Mouse (Mus musculus) neural tube, embryonic 11.5 days (tissue): ENCODE measurements around the gene Stk38. TPM values are rescaled to one million over a fixed set of nuclear protein-coding genes. Genes with fewer than 3 reads are reported as not detected.
"Not testable (repeated sequence)": the region's sequence is repeated elsewhere in the genome, so short reads cannot be mapped to it uniquely, and the experiment has no call there.

Experiments used
- ATAC-seq: fragments of 200-750 bp; cut with Nextera tagmentation; 2 replicates; pipeline ENCODE4 v1.8.0; 2017; ENCODE audit warnings: moderate number of reproducible peaks, mild to moderate bottlenecking, moderate TSS enrichment, moderate library complexity; ENCODE audit not compliant: insufficient read depth, low FRiP score, low TSS enrichment
- DNase-seq: peaks from one replicate; pipeline ENCODE4 v3.0.0-alpha.2; 2015; ENCODE audit warnings: low spot score
- H3K27ac ChIP-seq: fragments of 300-500 bp; sonication (generic); 2 replicates; pipeline ENCODE4 v1.5.1; 2014; ENCODE audit warnings: low read depth, mild to moderate bottlenecking, low read length
- H3K27me3 ChIP-seq: fragments of 300-500 bp; sonication (generic); 2 replicates; pipeline ENCODE4 v1.6.1; 2014; ENCODE audit warnings: mild to moderate bottlenecking, low read length, mixed read lengths; ENCODE audit not compliant: control insufficient read depth, insufficient read depth
- H3K36me3 ChIP-seq: fragments of 300-500 bp; sonication (generic); 2 replicates; pipeline ENCODE4 v1.6.1; 2014; ENCODE audit warnings: mild to moderate bottlenecking, low read length, moderate library complexity, mixed read lengths; ENCODE audit not compliant: control insufficient read depth, insufficient read depth
- H3K4me1 ChIP-seq: fragments of 300-500 bp; sonication (generic); 2 replicates; pipeline ENCODE4 v1.6.1; 2014; ENCODE audit warnings: low read length, mixed read lengths; ENCODE audit not compliant: control insufficient read depth, insufficient read depth
- H3K4me2 ChIP-seq: fragments of 300-500 bp; sonication (generic); 2 replicates; pipeline ENCODE4 v1.6.1; 2014; ENCODE audit warnings: low read depth, mild to moderate bottlenecking, moderate library complexity
- H3K4me3 ChIP-seq: fragments of 300-500 bp; sonication (generic); 2 replicates; pipeline ENCODE4 v1.5.1; 2014; ENCODE audit warnings: low read depth, low read length
- H3K9ac ChIP-seq: fragments of 300-500 bp; sonication (generic); 2 replicates; pipeline ENCODE4 v1.6.1; 2014; ENCODE audit warnings: mild to moderate bottlenecking, low read length
- H3K9me3 ChIP-seq: fragments of 300-500 bp; sonication (generic); 2 replicates; pipeline ENCODE4 v1.6.1; 2016; ENCODE audit warnings: low read length; ENCODE audit not compliant: control insufficient read depth
- WGBS: fragments of 180-500 bp; shearing (Covaris S2); extraction: QIAGEN DNeasy Blood & Tissue Kit; methylation state at CpG from one replicate; pipeline ENCODE4 v1.1.7; 2014; 5-methylcytosine and 5-hydroxymethylcytosine counted together
- polyA plus RNA-seq: library from polyadenylated mRNA; unstranded; fragments of >200 nt; fragmentation: Nextera tagmentation; extraction: Ambion mirVana; gene quantifications from 2 replicates; pipeline ENCODE4 v1.2.1, GENCODE M21; 2014

Stk38 gene
- polyA plus RNA-seq, 1 experiment from 2014 or later: 141 TPM

DNA sequence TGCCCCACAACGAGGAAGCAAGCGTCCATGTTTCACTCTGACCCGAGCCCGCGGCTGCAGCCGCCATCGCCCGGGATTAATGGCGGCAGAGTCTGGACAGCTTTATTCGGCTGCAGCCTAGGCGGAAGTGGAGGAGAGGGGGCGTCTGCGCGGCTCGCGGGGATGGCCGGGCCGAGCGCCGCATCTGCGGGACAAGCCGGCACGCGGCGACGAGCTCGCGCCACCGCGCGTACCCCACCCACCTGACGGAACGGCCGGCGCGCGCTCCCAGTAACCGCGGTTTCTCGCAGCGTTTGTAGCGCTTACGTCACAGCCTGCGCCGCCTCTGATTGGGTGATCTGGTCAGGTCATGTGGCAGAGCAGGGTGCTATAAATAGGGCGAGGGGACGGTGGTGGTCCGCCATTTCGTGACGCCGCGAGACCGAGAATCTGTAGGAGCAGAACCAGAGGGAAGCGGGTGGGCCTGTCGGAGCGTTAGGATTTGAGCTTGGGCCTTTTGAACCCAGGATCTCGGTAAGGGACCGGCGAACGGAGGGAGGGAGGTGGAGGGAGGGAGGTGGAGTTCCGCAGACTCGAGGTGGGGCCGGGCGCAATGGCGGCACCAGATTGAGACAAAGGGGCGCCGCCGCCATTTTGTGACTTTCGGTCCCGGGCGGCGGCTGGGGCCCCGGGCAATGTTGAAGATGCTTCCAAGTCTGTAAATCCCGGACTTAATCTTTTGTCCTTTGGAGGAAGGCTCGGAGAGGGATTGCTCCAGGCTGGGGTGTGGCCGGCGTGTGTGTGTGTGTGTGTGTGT is 24.7 kb upstream of the Stk38 start, which contains the start of gene Srsf3:
Gene Srsf3 (plus strand): TSS at position 355 of the 796 bp plus-strand sequence.
- peaks cover 8% of the 10 kb centered on the region for H3K36me3 ChIP-seq
- WGBS: 0% methylated on average over 70 of the region's 77 CpGs
- DNase-seq (peak; percentile 100), ATAC-seq (peak; percentile 97)
- peak within 1 kb of the TSS; percentile 70 for H3K4me3 ChIP-seq
- peak within 1 kb of the TSS; percentile 83 for H3K4me2 ChIP-seq
- peaks cover 15% of the 10 kb centered on the region for H3K4me1 ChIP-seq
- no peaks in the 10 kb centered on the region for H3K9me3 ChIP-seq
- peak within 1 kb of the TSS; percentile 97 for H3K9ac ChIP-seq
- H3K27ac ChIP-seq: peak within 1 kb of the TSS; percentile 96
- no peaks in the 10 kb centered on the region for H3K27me3 ChIP-seq

DNA sequence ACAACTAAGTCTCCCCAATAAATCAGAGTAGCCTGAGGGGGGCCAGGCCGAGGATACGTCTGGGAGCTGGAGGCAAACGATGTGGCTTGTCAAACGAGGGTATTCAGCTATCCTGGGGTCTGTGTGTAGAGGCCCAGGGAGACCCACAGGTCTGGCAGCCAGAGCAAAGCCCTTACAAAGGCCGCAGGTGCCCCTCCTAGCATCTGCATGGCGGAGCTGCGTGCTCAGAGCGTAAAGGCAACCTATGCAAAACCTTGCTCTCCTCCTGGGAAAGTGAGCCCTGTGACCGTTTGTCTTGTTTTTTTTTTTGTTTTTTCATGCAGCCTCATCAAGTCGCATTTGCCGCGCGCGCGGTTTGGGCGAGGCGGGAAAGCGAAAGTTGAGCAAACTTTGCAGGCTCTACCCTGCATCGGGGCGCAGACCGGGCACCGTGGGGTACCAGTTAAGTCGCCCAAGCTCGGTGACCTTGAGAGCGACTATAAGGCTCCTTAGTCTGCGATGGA is 24.0 kb upstream of the Stk38 start:
- Histone ChIP-seq H3K27ac (peak overlapping the region; percentile 96), H3K36me3 (peaks cover 5% of the 10 kb centered on the region; the same call in 1 of the 2 replicates), H3K27me3 (no peaks in the 10 kb centered on the region), H3K4me3 (peak overlapping the region; percentile 70), H3K9ac (peak overlapping the region; percentile 97), H3K4me2 (peak overlapping the region; percentile 72), H3K4me1 (peaks cover 13% of the 10 kb centered on the region), H3K9me3 (no peaks in the 10 kb centered on the region)
- under 1% methylated on average over 26 of the region's 26 CpGs for WGBS
- DNase-seq (no peak), ATAC-seq (peak; percentile 28; the same call in 1 of the 2 replicates)

DNA sequence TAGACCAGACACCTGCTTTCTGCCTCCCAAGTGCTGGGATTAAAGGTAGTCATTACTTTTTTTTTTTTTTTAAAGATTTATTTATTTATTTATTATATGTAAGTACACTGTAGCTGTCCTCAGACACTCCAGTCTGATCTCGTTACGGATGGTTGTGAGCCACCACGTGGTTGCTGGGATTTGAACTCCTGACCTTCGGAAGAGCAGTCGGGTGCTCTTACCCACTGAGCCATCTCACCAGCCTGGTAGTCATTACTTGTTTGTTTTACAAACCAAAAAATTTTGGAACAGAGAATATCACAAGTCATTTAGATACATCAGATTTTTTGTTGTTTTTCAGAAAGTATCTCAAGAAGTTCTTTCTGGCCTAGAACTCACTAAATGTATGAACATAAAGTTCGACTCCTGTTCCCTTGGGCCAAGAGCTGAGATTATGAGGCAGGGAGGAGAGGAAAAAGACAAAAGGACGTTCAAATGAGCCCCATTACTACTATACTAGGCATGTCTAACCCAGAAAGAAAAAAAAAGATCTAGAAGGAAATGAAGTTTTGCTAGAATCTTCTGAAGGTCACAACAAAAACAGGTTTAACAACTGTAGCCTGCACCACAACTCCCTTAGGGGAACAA is 23.4 kb upstream of the Stk38 start:
- Histone ChIP-seq H3K4me2 (peak overlapping the region; percentile 72), H3K4me3 (peak overlapping the region; percentile 70), H3K27ac (peak overlapping the region; percentile 96), H3K9ac (peak overlapping the region; percentile 97), H3K4me1 (peaks cover 10% of the 10 kb centered on the region)
- not testable (repeated sequence) for DNase-seq, ATAC-seq, H3K27me3 ChIP-seq, H3K36me3 ChIP-seq, H3K9me3 ChIP-seq
- WGBS: 60% methylated on average over 7 of the region's 7 CpGs

DNA sequence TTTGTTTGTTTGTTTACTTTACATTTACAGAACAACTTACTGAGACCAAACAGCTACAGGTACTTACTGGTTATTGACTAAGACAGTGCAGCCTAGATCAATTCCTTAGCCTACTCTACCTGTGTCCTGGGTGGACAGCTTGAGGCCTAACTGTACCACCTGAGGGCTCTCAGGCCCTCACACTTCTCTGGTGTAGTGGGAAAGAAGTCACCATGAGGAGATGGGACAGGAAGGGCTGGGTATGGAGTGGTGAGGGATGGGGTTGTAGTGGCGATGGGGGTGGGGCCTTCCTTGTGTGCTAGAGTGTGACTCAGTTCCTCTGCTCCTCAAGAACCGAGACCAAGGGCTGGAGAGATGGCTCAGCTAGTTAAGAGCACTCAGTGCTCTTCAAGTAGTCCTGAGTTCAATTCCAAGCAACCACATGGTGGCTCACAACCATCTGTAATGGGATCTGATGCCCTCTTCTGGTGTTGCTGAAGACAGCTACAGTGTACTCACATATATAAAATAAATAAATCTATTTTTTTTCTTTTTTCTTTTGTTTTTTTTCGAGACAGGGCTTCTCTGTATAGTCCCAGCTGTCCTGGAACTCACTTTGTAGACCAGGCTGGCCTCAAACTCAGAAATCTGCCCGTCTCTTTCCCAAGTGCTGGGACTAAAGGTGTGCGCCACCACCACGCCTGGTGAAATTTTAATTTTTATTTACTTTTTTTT is 22.7 kb upstream of the Stk38 start:
- 90% methylated on average over 6 of the region's 6 CpGs for WGBS
- no peak for DNase-seq
- Histone ChIP-seq H3K4me1 (peaks cover 10% of the 10 kb centered on the region), H3K9ac (no peak overlapping the region), H3K27me3 (no peaks in the 10 kb centered on the region), H3K27ac (no peak overlapping the region), H3K4me2 (no peak overlapping the region), H3K9me3 (no peaks in the 10 kb centered on the region), H3K4me3 (no peak overlapping the region), H3K36me3 (no peaks in the 10 kb centered on the region)
- no peak for ATAC-seq

DNA sequence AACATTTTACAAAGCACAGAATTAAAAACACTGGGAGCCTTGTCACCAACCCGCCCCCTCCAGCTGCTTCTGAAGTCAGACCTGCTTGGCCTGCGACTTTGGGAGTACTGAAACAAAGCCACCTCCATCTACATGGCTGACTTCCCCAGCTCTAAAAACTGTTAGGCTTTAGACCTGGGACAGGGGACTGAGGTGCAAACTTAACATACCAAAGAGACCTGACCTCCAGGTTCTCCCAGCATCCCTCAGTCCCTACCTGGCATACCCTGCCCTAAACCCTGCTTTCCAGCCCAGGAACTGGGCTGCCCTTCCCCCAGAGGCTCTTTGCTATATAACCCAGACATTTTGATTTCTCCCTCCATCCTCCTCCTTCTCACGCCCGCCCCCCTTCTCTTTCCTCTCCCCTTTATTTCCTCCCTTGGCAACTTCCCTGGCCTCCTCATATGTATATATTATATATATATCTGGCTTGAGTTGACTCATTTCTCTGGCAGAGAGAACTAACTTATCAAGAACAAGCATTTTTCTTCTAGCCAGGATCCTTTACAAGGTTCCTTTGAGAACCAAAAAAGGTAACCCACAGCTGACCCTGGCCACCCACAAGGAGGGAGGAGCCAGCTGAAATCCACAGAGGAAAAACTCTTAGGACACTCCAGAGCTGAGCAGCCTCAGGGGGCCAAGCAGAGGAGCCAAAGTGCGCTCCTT is 19.0 kb upstream of the Stk38 start:
- Histone ChIP-seq H3K27me3 (no peaks in the 10 kb centered on the region), H3K9ac (no peak overlapping the region), H3K4me1 (peaks cover 4% of the 10 kb centered on the region), H3K4me3 (no peak overlapping the region), H3K36me3 (no peaks in the 10 kb centered on the region), H3K27ac (no peak overlapping the region), H3K4me2 (no peak overlapping the region), H3K9me3 (no peaks in the 10 kb centered on the region)
- DNase-seq: no peak
- WGBS: 44% methylated on average over 5 of the region's 5 CpGs
- ATAC-seq: no peak

DNA sequence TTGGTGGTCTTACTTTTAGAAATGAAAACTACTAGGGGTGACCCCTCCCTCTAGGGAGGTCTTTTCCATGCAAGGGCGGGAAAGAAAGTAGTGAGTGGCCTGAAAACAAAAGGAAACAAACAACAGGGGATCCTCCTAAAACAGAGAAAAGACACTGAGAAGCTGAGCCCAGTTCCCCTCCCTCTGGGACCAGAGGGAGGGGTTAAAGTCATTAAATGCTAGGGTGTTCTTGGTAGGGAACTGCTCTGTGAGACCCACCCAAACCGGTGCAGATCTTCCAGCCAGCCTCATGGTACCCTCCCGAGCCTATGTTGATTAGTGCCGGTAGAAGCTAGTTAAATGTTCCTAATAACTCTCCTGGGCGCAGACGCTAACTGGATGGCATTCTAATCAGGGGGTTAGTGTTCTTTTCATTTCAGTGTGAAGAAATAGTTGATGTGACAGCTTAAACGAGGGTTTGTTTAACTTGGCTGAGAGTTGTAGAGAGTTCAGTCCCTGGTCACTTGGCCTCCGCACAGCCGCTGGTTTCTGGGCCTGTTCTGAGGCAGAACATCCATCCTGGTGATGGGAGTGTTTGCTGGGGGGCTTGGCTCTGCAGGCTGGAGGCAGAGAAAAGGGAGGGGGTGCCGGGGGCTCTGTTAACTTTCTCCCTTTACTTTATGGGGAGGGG is 17.2 kb upstream of the Stk38 start:
- WGBS: 14% methylated on average over 10 of the region's 10 CpGs
- no peak overlapping the region for H3K9ac ChIP-seq
- no peaks in the 10 kb centered on the region for H3K36me3 ChIP-seq
- no peaks in the 10 kb centered on the region for H3K27me3 ChIP-seq
- no peaks in the 10 kb centered on the region; the same call in 1 of the 2 replicates for H3K4me1 ChIP-seq
- no peak overlapping the region for H3K4me3 ChIP-seq
- no peak overlapping the region for H3K27ac ChIP-seq
- no peak for DNase-seq
- no peak for ATAC-seq
- H3K4me2 ChIP-seq: no peak overlapping the region
- no peaks in the 10 kb centered on the region for H3K9me3 ChIP-seq

DNA sequence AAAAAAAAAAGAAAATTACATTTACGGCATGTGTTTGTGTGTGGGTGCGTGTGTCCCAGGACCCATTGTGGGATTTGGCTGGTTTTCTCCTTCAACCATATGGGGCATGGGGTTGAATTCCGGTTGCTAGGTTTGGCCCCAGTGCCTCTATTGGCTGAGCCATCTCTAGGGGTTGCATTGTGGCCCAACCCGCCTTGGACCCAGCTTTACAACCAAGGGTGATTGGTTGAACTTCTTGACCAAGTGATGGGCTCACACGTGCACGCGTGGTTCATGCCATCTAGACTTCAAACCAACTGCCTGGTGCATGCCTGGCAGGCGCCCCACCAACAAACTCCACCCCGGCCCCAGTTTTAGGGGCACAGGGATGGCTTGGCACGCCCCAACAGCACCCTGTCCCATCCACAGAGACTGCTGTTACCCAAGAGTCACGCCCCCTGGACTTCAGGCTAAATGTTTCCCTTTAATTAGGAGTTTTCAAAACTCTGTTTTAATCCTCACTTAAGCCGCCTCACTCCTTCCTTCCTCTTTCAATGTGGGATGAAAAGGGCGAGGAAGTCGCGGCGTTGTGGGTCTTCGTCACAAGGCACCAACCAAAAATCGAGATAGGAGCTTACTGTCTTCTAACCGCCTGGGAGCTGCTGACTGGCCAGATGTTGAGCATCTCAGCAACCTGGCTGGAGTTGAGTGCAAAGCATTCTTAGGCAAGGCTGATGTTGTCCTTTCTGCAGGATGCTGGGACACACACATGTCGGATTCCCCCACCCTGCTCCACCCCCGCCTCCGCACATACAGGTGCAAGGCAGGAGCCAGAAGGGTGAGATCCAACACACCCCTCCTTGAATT is 16.5 kb upstream of the Stk38 start:
- Histone ChIP-seq H3K4me2 (no peak overlapping the region), H3K27me3 (no peaks in the 10 kb centered on the region), H3K9ac (no peak overlapping the region), H3K4me1 (no peaks in the 10 kb centered on the region; the same call in 1 of the 2 replicates), H3K36me3 (no peaks in the 10 kb centered on the region), H3K9me3 (no peaks in the 10 kb centered on the region), H3K27ac (no peak overlapping the region), H3K4me3 (no peak overlapping the region)
- no peak for DNase-seq
- 61% methylated on average over 22 of the region's 22 CpGs for WGBS
- no peak for ATAC-seq
